Mouse (Mus musculus): Measurements from ENCODE around the gene Tgfbr3.

- no peak for TF ChIP-seq CTCF (IDR thresholded peaks at IDR 0.05; ENCODE audit: borderline replicate concordance, control insufficient read depth, extremely low read depth, insufficient read depth, low read length, poor library complexity)
- TF ChIP-seq POLR2A (IDR thresholded peaks at IDR 0.05; ENCODE audit: control insufficient read depth, extremely low read depth, insufficient read depth, low read length, poor library complexity): no peak
Observed at GRCm38 (mm10) chr5:107272252-107273028, 17.0 kb downstream of the Tgfbr3 start.
